Mouse (Mus musculus) layer of hippocampus, postnatal 14 days (tissue): ENCODE measurements at regions not wholly inside any gene's neighbourhood (a gene's known extent, or its start where the extent isn't known, plus 50 kb on each side); places are given as distances from the start of the nearest gene placed in this dataset.
"Not testable (repeated sequence)": the region's sequence is repeated elsewhere in the genome, so short reads cannot be mapped to it uniquely, and the experiment has no call there.

Source experiments
- DNase-seq, 2 experiments: peaks; one replicate each; pipeline ENCODE4 v3.0.0; 2021 to 2022; ENCODE audit warnings: low spot score in 2 of 2, mixed read lengths in 1 of 2

- DNase-seq: no peak
Measured at GRCm38 (mm10) chr13:3341416-3341815, 196.4 kb upstream of the Gdi2 start.

DNA sequence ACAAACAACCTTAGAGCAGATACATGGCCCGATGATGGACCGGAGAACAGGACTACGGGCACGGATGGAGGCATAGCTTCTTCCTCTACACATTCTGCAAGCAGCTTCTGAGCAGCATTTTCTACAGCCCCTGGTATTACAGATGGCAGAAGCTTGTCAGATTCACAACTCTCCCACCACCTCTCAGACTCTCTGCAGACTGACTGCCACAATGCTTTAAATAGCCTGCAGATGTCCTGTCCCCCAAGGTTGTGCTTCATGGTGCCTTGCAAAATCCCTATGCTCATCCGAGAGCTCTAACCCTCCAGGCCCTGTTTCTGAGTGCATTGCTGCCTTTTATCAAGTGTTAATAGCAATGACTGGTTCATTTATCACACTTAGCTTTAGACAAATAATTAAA, 194.3 kb upstream of the Gdi2 start:
- no peak for DNase-seq

DNA sequence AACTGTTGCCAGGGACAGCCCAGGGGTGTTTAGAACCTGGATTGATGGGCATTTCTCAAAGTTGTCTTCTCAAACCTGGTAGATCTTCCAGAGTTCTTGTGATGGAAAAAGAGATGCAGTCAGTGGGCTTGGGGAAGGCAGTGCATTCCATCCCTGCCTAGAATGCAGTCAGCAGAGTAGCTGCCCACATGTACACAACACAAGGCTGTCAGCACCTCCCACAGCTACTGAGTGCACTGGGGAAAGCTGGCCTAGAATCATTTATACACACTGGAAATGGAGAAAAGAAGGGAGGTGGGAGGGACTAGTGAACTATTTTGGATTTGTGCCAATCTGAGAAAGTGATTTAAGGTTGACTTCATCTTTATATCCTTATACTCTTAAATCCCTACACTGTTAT, 183.0 kb upstream of the Gdi2 start:
- DNase-seq: not testable (repeated sequence)

DNA sequence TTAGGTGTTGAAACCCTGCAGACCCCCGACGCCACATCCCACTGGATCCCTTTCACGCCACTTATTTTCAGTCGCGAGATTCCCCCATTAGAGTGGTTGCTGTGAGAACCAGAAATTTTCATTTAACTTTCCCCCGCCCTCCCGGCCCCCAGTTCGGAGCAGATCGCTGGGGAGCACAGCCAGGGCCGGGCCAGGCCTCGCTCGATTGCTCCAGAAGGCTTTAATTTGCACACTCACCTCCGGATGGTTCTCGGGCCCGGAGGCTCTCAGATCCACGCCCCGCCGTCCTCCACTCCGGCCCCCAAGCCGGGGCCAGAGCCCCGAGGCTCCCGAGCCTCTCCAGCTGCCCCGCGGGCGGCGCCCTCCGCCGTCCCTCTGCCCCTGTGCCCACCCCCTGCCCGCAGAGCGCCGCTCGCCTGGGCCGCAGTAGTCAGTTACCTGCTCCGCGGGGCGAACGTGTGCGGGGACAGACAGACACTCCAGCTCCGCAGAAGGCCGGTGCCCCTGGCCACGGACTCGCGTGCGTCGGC, 179.7 kb upstream of the Gdi2 start:
- no peak for DNase-seq

DNA sequence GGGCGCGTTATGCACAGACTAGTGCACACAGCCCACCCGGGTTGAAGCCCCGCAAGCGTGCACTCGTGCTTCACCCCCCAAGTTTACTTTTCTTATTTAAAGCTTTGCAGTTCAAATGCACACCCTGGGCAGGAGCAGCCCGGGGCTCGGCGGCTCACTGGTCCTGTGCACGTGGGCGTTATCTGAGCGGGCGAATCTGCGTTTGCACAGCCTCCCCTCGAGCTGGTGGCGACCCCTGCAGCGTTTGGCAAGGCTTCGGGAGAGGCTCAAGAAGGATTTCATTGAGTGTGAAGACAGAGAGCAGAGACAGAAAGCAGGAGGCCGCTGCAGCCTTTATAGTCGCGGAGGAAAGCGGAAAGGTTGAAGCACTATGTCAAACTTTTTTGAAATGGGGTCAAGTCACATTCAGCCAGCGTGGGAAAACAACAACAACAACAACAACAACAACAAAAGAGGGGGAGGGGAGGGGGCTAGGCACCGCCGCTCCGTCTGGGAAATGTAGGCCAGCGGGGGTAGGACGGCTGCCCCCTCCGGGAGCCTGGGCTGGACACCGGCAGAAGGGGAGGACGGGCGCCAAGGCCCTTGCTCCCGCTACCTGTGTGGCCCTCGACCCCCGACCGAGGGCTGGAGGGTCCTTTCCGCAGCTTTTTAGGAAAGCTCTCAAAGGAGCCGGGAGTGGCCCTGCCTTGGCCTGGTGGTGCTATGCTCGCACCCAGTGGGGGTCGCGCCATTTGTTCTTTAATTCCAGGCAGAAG, 178.7 kb upstream of the Gdi2 start:
- no peak for DNase-seq

- not testable (repeated sequence) for DNase-seq
Measured at GRCm38 (mm10) chr13:3359751-3360260, 178.1 kb upstream of the Gdi2 start.

- no peak for DNase-seq
Measured at GRCm38 (mm10) chr13:3360503-3361490, 177.1 kb upstream of the Gdi2 start.

DNA sequence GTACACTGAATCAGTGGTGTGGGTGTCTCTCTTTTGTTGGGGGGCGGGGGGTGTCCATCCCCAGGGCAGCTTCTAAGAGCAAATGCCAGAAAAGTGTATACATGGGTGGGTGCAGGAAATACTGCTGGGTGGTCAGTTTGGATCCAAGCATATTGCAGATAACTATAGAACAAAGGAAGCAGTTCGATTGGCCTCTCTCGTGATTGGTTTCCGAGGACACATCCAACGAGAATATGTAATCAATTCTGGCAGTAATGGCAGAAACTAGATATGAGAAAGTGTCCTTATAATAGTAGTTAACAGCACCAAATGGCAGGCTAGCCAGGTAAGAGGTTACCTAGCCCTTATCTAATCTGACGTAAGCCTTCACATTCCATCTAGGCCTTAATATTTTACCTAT, 165.2 kb upstream of the Gdi2 start:
- no peak for DNase-seq

- not testable (repeated sequence) for DNase-seq
Measured at GRCm38 (mm10) chr13:3373522-3374220, 164.2 kb upstream of the Gdi2 start.

GRCm38 (mm10) chr13:3374796-3375195, 163.1 kb upstream of the Gdi2 start:
- no peak for DNase-seq

DNA sequence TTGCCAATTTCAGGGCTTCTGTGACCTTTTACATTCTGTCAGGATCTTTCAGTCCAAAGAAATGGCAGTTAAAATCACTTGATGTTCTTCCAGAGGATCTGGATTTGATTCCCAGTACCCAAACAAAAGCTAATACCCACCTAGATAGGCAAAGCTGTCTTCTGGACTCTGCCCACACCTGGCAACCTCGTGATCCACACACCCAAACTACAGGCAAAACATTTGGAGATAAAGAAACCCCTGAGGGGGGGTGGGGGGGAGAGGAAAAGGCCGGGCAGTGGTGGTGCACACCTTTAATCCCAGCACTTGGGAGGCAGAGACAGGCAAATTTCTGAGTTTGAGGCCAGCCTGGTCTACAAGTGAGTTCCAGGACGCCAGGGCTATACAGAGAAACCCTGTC, 160.1 kb upstream of the Gdi2 start:
- DNase-seq: not testable (repeated sequence)

DNA sequence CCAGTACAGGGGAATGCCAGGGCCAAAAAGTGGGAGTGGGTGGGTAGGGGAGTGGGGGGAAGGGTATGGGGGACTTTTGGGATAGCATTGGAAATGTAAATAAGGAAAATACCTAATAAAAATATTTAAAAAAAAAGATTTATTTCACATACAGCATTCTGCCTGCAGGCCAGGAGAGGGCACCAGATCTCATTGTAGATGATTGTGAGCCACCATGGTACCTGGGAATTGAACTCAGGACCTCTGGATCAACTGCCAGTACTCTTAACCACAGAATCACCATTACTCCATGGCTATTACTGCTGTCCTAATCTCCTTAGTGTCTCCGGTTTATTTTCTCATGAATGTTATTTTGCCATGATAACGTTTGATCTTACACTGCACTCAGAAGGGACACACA, 132.1 kb upstream of the Gdi2 start:
- not testable (repeated sequence) for DNase-seq

DNA sequence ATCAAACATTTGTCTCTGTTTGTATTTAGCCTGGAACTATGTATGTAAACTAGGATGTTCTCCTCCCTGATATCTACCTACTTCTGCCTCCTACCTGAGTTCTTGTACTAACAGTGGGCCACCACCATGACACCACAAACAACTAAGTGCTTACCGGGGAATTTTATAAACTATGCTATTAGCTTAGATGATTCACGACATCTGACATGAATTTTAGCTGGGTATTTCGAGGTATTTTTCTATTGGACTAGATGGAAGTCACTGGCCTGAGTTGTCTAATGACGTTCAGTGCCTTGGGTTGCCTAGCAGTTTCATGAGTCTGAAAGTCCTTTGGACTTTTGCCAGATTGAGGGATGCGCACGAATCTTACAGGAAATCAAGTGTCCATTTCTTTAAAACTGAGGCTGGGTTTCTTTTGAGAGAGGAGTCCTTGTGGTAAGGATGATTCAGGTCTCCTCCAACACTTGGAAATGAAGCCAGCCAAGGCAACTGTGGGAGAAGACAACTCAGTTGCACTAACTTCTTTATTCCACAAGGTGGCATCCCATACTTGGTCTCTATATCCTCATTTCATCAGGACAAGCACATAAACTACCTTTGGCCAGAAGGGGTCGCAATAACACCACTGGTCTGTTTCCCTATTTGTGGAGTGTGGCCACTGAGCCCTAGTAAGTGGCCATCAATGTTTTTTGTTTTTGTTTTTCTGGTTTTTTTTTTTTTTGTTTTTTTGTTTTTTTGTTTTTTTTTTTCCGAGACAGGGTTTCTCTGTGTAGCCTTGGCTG, 131.4 kb upstream of the Gdi2 start:
- DNase-seq: peak; percentile 29 to 74

DNA sequence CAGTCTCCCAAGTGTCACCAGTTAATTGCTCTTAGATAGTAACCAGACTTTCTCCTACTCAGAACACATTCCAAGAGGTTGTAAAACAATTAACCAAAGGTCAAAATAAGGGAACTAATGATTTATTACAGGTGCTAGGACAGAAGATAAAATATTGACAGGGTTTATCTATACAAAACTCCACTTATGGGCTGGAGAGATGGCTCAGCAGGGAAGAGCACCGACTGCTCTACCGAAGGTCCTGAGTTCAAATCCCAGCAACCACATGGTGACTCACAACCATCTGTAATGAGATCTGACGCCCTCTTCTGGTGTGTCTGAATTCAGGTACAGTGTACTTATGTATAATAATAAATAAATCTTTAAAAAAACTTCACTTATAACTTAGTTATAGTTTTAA, 127.6 kb upstream of the Gdi2 start:
- not testable (repeated sequence) for DNase-seq

DNA sequence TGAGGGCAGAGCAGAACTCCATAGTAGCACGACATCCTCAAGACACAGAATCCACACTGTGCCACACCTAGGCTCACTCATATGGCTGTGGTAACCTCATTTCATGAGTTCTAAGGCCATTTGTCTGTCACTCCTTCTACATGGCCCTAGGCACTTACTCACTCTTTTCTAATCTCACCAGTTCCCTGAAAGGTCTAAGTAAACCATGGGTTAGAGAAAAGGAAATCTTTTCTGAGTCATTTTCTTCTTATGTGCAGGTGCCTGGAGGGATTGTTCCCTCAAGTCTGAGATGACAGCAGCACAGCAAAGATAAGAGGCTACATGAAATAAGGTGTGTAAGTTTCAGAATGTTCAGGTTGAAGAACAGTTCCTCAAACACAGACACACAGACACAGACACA, 120.8 kb upstream of the Gdi2 start:
- no peak for DNase-seq

DNA sequence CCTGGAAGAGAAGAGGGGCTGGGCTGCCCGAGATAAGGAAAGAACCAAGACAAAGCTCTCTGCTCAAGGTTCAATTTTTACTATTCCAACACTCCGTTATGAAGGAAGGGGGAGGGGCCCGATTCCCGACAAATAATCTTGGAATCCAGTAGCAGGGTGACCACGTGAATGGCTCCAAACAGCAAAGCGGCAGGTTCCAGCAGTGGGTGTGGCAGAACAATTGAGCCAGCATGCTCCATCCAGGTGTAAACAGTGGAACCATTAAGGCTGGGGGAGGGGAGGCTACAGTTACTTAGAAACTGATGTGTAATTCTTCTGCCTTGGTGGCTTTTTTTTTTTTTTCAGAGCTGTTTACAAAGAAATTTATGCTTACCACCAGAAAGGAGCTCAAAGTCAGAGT, 82.5 kb upstream of the Gdi2 start:
- DNase-seq: not testable (repeated sequence)

- no peak for DNase-seq
Measured at GRCm38 (mm10) chr13:3476884-3477283, 61.0 kb upstream of the Gdi2 start.

DNA sequence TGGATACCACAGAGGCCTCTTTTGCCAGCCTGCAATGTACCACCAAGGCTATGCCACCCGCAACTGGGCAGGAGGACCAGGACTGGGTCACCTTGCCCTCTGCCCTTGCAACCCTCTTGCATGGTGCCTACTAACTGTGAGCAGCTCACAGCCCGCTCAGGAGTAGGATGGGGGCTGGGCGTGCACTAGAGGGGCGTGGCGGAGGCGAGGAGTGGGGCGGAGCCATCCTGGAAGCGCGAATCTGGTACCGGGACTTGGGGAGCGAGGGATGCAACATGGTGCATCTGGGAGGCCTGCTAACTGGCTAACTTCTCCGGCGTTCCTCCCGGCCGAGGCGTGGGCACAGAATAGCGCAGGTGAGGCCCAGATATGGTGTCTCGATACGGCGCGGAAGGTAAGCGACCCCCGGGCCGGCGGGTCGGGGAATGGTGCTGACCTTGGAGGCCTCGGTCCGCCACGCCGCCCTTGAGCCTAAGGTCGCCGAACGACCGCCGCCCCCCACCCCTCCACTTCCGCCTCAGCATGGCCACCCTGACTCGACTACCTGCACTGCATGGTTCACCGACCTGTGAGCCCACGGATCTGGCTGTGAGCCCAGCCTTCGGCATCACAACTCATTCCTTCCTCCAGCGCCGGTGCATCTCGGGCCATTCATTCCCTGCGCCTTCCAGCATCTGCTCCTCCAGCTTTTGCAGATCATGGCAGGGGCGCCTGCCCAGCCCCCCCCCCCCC, 59.7 kb upstream of the Gdi2 start:
- peak; percentile 18 to 56 for DNase-seq
